Mouse (Mus musculus) ovary, adult 18-20 months (tissue): ENCODE measurements around the gene Lmna.

ENCODE experiments used
- DNase-seq: peaks from one replicate; pipeline ENCODE4 v3.0.0; 2022; ENCODE audit warnings: low spot score, mixed read lengths

The Lmna gene

GRCm38 (mm10) chr3:88500655-88501365 lies 8.9 kb downstream of the Lmna start:
- no peak for DNase-seq

GRCm38 (mm10) chr3:88500087-88500486 lies 9.7 kb downstream of the Lmna start:
- DNase-seq: no peak

- DNase-seq: no peak
Measured at GRCm38 (mm10) chr3:88499580-88499979, 10.2 kb downstream of the Lmna start.

GRCm38 (mm10) chr3:88495741-88496415 lies 13.9 kb downstream of the Lmna start:
- no peak for DNase-seq

GRCm38 (mm10) chr3:88494836-88495628 lies 14.7 kb downstream of the Lmna start:
- DNase-seq: peak; percentile 58

- no peak for DNase-seq
Measured at GRCm38 (mm10) chr3:88493706-88494582, 15.8 kb downstream of the Lmna start.

GRCm38 (mm10) chr3:88487396-88487795 lies 22.4 kb downstream of the Lmna start:
- no peak for DNase-seq

GRCm38 (mm10) chr3:88486887-88487286 lies 22.9 kb downstream of the Lmna start:
- no peak for DNase-seq

- DNase-seq: no peak
Measured at GRCm38 (mm10) chr3:88486043-88486442, 23.7 kb downstream of the Lmna start.

GRCm38 (mm10) chr3:88484597-88485316 lies 25.0 kb downstream of the Lmna start:
- DNase-seq: no peak

- no peak for DNase-seq
Measured at GRCm38 (mm10) chr3:88483621-88484020, 26.1 kb downstream of the Lmna start.

- no peak for DNase-seq
Measured at GRCm38 (mm10) chr3:88483141-88483540, 26.6 kb downstream of the Lmna start.

- DNase-seq: no peak
Measured at GRCm38 (mm10) chr3:88482336-88482735, 27.4 kb downstream of the Lmna start.

- DNase-seq: no peak
Measured at GRCm38 (mm10) chr3:88481372-88482040, 28.2 kb downstream of the Lmna start.

- no peak for DNase-seq
Measured at GRCm38 (mm10) chr3:88480679-88481078, 29.1 kb downstream of the Lmna start.

- DNase-seq: no peak
Measured at GRCm38 (mm10) chr3:88479828-88480227, 29.9 kb downstream of the Lmna start.

GRCm38 (mm10) chr3:88479163-88479562 lies 30.6 kb downstream of the Lmna start:
- no peak for DNase-seq

GRCm38 (mm10) chr3:88477735-88478134 lies 32.0 kb downstream of the Lmna start:
- no peak for DNase-seq

GRCm38 (mm10) chr3:88476403-88476802 lies 33.4 kb downstream of the Lmna start:
- DNase-seq: no peak

GRCm38 (mm10) chr3:88473571-88473970 lies 36.2 kb downstream of the Lmna start:
- no peak for DNase-seq

- DNase-seq: no peak
Measured at GRCm38 (mm10) chr3:88473020-88473419, 36.7 kb downstream of the Lmna start.
